Mouse (Mus musculus) lung, adult 2 months (tissue): Measurements from ENCODE around the gene Nebl. TPM values are rescaled to one million over a fixed set of nuclear protein-coding genes. Genes with fewer than 3 reads are reported as not detected.

Experiments
- DNase-seq: peaks from one replicate; pipeline ENCODE4 v3.0.0; 2022
- H3K4me1 ChIP-seq: fragments of 200-500 bp; 2 replicates; pipeline ENCODE4 v1.6.1; 2011; ENCODE audit warnings: low read length; ENCODE audit not compliant: control insufficient read depth, insufficient read depth
- H3K4me3 ChIP-seq: fragments of 200-500 bp; replicated peaks from 2 replicates; pipeline ENCODE3; 2011; ENCODE audit warnings: low read depth, mild to moderate bottlenecking, control low read depth, low read length; ENCODE audit errors: extremely low read depth
- CTCF ChIP-seq: fragments of 200-500 bp; IDR thresholded peaks from 2 replicates; pipeline ENCODE4 v1.5.1; 2011; ENCODE audit warnings: mild to moderate bottlenecking, low read length, control low read depth; ENCODE audit not compliant: insufficient read depth
- POLR2A ChIP-seq: fragments of 200-500 bp; IDR thresholded peaks from 2 replicates; pipeline ENCODE4 v1.6.1; 2011; ENCODE audit warnings: low read depth, mild to moderate bottlenecking, control low read depth, low read length, borderline replicate concordance; ENCODE audit errors: extremely low read depth
- WGBS: fragments of 180-500 bp; shearing (Covaris S2); methylation state at CpG from one replicate; pipeline ENCODE4 v1.1.7; 2018; 5-methylcytosine and 5-hydroxymethylcytosine counted together
- polyA plus RNA-seq: library from polyadenylated mRNA; depleted of rRNA; stranded (reverse); fragments of >200 nt; gene quantifications from 2 replicates; pipeline ENCODE4 v1.2.3, GENCODE M21; 2012

Gene Nebl
- polyA plus RNA-seq, 1 experiment, result 182 TPM

DNA sequence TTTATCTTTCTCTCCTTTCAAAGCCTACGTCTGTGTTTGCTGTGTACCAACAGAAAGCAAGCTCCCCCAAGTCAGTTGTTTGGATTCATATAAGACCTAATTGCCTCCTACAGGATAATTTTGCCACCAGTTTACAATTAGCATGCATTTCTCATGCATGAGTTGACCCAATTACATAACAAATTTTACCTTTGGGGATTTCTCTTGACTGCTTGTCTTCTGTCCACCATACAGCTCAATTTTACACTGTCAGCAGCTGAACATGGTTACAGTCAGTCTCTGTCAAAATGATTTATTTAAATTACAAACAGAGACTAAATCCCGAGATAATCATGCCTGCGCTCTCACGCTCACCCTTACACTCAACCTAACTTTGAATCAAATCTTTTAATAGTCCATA lies 206.1 kb downstream of the Nebl start:
- Histone ChIP-seq H3K4me1 (no peaks in the 10 kb centered on the region), H3K4me3 (no peak overlapping the region)
- WGBS, result 82% methylated on average over 4 of the region's 4 CpGs
- TF ChIP-seq CTCF (no peak), POLR2A (no peak)
- no peak for DNase-seq

- no peak overlapping the region for H3K4me3 ChIP-seq
- WGBS, result 74% methylated on average over 10 of the region's 10 CpGs
- H3K4me1 ChIP-seq, result no peaks in the 10 kb centered on the region
- TF ChIP-seq CTCF (no peak), POLR2A (no peak)
- no peak for DNase-seq
Measured at GRCm38 (mm10) chr2:17524205-17524978, 206.9 kb downstream of the Nebl start.

GRCm38 (mm10) chr2:17523791-17524190 lies 207.5 kb downstream of the Nebl start:
- no peak for DNase-seq
- no peak overlapping the region for H3K4me3 ChIP-seq
- H3K4me1 ChIP-seq, result no peaks in the 10 kb centered on the region
- 27% methylated on average over 4 of the region's 4 CpGs for WGBS
- TF ChIP-seq CTCF, result no peak
- TF ChIP-seq POLR2A, result no peak

- DNase-seq, result no peak
- TF ChIP-seq CTCF, result no peak
- TF ChIP-seq POLR2A, result no peak
- WGBS, result 87% methylated on average over 2 of the region's 2 CpGs
Measured at GRCm38 (mm10) chr2:17515686-17516085, 215.6 kb downstream of the Nebl start.

GRCm38 (mm10) chr2:17514765-17515164 lies 216.5 kb downstream of the Nebl start:
- 66% methylated on average over 12 of the region's 12 CpGs for WGBS
- TF ChIP-seq POLR2A, result no peak
- no peak for TF ChIP-seq CTCF
- H3K4me3 ChIP-seq, result no peak overlapping the region
- DNase-seq, result no peak
- H3K4me1 ChIP-seq, result no peaks in the 10 kb centered on the region

More at GRCm38 (mm10) chr2:17515686-17516085, 215.6 kb downstream of the Nebl start:
- Histone ChIP-seq H3K4me3 (no peak overlapping the region), H3K4me1 (no peaks in the 10 kb centered on the region)

- WGBS, result 23% methylated on average over 1 of the region's 1 CpGs
- TF ChIP-seq CTCF (no peak), POLR2A (no peak)
- H3K4me1 ChIP-seq, result no peaks in the 10 kb centered on the region
- no peak for DNase-seq
- H3K4me3 ChIP-seq, result no peak overlapping the region
Measured at GRCm38 (mm10) chr2:17509942-17510341, 221.3 kb downstream of the Nebl start.

- H3K4me3 ChIP-seq, result no peak overlapping the region
- no peaks in the 10 kb centered on the region for H3K4me1 ChIP-seq
- TF ChIP-seq CTCF (no peak), POLR2A (no peak)
- DNase-seq, result no peak
- 85% methylated on average over 2 of the region's 2 CpGs for WGBS
Measured at GRCm38 (mm10) chr2:17507362-17507761, 223.9 kb downstream of the Nebl start.

- Histone ChIP-seq H3K4me3 (no peak overlapping the region), H3K4me1 (no peaks in the 10 kb centered on the region)
- WGBS, result 65% methylated on average over 6 of the region's 6 CpGs
- DNase-seq, result no peak
- TF ChIP-seq CTCF (no peak), POLR2A (no peak)
Measured at GRCm38 (mm10) chr2:17504115-17504774, 227.0 kb downstream of the Nebl start.

DNA sequence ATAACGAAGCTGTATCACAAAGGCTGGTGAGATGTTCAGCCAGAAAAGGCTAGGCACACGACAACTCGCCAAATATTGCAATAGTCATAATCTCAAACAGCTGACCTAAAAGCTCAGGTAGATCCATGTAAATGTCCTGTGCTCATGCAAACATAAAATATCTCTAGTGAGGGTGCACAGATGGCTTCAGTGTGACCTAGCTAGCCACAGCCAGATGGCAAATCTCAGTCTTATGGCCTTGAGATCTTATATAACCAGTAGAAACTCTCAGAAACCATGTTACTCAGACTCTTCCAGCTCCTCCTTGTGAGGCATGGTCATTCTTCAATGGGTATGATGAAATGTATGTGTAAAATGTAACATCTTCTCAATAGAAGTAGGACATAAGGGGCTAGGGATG lies 230.2 kb downstream of the Nebl start:
- WGBS, result 94% methylated on average over 3 of the region's 3 CpGs
- Histone ChIP-seq H3K4me1 (no peaks in the 10 kb centered on the region), H3K4me3 (no peak overlapping the region)
- no peak for TF ChIP-seq CTCF
- no peak for TF ChIP-seq POLR2A
- DNase-seq, result no peak

DNA sequence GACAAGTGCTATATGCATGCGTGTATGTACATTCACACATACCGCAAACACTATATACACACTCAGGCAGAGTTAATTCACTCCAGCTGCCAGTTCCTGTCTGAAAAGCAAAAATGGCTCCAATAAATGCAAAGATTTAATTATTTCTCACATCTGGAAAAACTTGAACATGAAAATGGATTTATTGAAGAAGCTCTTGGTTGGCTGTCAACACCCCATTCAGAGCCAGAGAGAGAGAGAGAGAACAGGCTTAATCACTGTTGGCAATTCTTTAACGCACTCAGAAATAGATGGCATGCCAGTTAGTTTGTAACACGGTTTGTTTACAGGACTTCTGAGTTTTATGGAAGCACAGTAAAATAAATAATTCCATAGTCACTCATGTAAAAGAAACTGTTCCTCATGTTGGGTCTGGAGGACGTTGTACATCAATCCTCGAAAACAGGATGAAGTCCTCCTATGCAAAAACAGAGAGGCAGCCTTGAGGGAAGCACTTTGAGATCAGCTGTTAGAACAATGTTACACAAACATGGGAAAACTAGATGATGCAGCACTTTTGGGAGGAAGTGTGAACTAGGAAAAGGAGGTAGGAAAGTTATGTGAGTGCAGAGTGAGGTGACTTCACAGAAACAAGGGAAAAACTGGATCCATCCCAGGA lies 265.6 kb downstream of the Nebl start:
- DNase-seq, result no peak
- TF ChIP-seq CTCF (no peak), POLR2A (no peak)
- H3K4me3 ChIP-seq, result no peak overlapping the region
- no peaks in the 10 kb centered on the region for H3K4me1 ChIP-seq
- WGBS, result 57% methylated on average over 6 of the region's 6 CpGs
